Mouse (Mus musculus) bone marrow, adult 2 months (tissue): ENCODE measurements around the gene Cgnl1.

Source experiments
- CTCF ChIP-seq: fragments of 200-500 bp; IDR thresholded peaks from 2 replicates; pipeline ENCODE4 v1.5.1; 2011; ENCODE audit warnings: low read length, control low read depth; ENCODE audit not compliant: control insufficient read depth, insufficient read depth
- POLR2A ChIP-seq: fragments of 200-500 bp; IDR thresholded peaks from 2 replicates; pipeline ENCODE4 v1.6.1; 2011; ENCODE audit warnings: low read depth, mild to moderate bottlenecking, control low read depth, low read length, borderline replicate concordance; ENCODE audit not compliant: control insufficient read depth

DNA sequence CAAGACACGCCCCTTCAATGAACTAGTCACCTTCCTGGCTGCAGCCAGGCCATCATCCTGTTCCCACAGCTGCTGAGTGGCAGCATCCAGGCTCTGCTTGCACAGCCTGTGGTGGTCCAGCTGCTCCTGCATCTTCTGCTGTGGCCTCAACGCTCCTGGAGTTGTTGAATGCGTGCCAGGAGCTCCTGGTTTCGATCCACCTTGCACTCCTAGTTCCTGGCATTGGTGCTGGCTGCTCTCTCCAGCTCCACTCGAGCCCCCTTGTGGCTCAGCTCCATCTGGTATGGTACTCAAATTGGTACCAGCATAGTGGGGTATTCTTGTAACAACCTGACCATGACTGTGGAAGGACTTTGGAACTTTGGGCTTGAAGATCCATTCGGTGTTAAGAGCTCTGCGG lies 171.5 kb downstream of the Cgnl1 start:
- TF ChIP-seq CTCF (no peak), POLR2A (no peak)
